Comparison of ENCODE assay signal across 22 mouse cellular contexts in the genomic region with DNA sequence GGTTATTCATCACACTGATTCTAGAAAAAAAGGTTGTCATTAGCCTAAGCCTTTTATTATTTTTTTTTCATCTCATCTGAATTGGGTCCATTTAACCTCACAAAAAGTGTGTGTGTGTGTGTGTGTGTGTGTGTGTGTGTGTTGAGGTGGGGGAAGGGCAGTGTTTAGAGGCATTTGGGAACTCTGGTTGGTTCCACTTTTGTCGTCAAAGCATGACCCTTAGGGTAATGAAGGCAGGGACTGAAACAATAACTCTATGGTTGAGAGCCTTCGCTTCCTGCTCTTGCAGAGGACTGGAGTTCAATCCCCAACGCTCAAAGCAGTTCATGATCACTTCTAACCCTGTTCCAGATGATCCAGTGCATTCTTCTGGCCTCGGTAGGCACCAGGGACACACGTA.
"Had no signal": no experiment of that assay in that cellular context is flagged by ENCODE, and none has a peak within 500 bp of the region (broad histone marks: within the 10 kb centered on the region; RNA-seq: fewer than 3 reads in every experiment).

No protein-coding gene starts in this region.

- H3K27me3 ChIP-seq: heart, embryonic 13.5 days; heart, embryonic 15.5 days; hindbrain, embryonic 13.5 days; hindbrain, embryonic 15.5 days; limb, embryonic 13.5 days; limb, embryonic 15.5 days had no signal

- DNase-seq: gastrocnemius, postnatal 14 days; gastrocnemius, postnatal 36 days; heart, adult 18-20 months; heart, postnatal 14 days; heart, postnatal 36 days; kidney, adult 11 months; kidney, adult 8-10 months; kidney, postnatal 14 days; kidney, postnatal 36 days; layer of hippocampus, adult 9-11 months; layer of hippocampus, postnatal 36 days; left cerebral cortex, postnatal 4 days had no signal

- H3K4me2 ChIP-seq: heart, embryonic 11.5 days; heart, embryonic 13.5 days; heart, embryonic 15.5 days; hindbrain, embryonic 13.5 days; hindbrain, embryonic 15.5 days; limb, embryonic 13.5 days; limb, embryonic 15.5 days had no signal

- H3K27ac ChIP-seq: heart, embryonic 13.5 days; hindbrain, embryonic 13.5 days; hindbrain, embryonic 15.5 days; hindbrain, postnatal 0 days; kidney, postnatal 0 days; limb, embryonic 13.5 days; limb, embryonic 15.5 days had no signal

- H3K4me1 ChIP-seq: heart, embryonic 13.5 days; heart, embryonic 15.5 days; hindbrain, embryonic 13.5 days; hindbrain, embryonic 15.5 days; limb, embryonic 13.5 days; limb, embryonic 15.5 days had no signal

- H3K9ac ChIP-seq: heart, embryonic 13.5 days; heart, embryonic 15.5 days; hindbrain, embryonic 13.5 days; hindbrain, embryonic 15.5 days; limb, embryonic 13.5 days; limb, embryonic 15.5 days had no signal

- ATAC-seq: hindbrain, postnatal 0 days; intestine, embryonic 16.5 days had no signal

- H3K9me3 ChIP-seq: heart, embryonic 13.5 days; heart, embryonic 15.5 days; hindbrain, embryonic 13.5 days; hindbrain, embryonic 15.5 days; limb, embryonic 13.5 days; limb, embryonic 15.5 days had no signal

- H3K36me3 ChIP-seq: heart, embryonic 13.5 days; heart, embryonic 15.5 days; hindbrain, embryonic 13.5 days; hindbrain, embryonic 15.5 days; limb, embryonic 13.5 days; limb, embryonic 15.5 days had no signal

- H3K4me3 ChIP-seq: heart, embryonic 13.5 days; heart, embryonic 15.5 days; hindbrain, embryonic 13.5 days; hindbrain, embryonic 15.5 days; limb, embryonic 13.5 days; limb, embryonic 15.5 days had no signal
